Mouse (Mus musculus): Measurements from ENCODE around the gene Timm17b. TPM values are rescaled to one million over a fixed set of nuclear protein-coding genes. Genes with fewer than 3 reads are reported as not detected.

The Timm17b gene
- total and polyA plus RNA-seq, 2 experiments from 2014 or later, result 47.4 to 133 TPM

- Histone ChIP-seq H3K36me3 (ENCODE audit: insufficient read depth, low read length) (no peaks in the 10 kb centered on the region), H3K9me3 (ENCODE audit: low read length) (no peaks in the 10 kb centered on the region), H3K4me3 (ENCODE audit: low read length) (no peak overlapping the region), H3K27ac (no peak overlapping the region), H3K4me1 (ENCODE audit: insufficient read depth, low read length) (no peaks in the 10 kb centered on the region), H3K9ac (replicated peaks; ENCODE audit: low read length) (no peak overlapping the region), H3K27me3 (ENCODE audit: insufficient read depth, low read length) (no peaks in the 10 kb centered on the region), H3K4me2 (ENCODE audit: low read depth, low read length) (no peak overlapping the region)
- TF ChIP-seq CTCF (IDR thresholded peaks at IDR 0.05; ENCODE audit: low read depth), result no peak
- DNase-seq (ENCODE audit: low spot score) (no peak), ATAC-seq (no peak)
- 68% methylated on average over 2 of the region's 2 CpGs for WGBS
Observed at GRCm38 (mm10) chrX:7865786-7866185, 33.4 kb upstream of the Timm17b start.

- Histone ChIP-seq H3K27ac (no peak overlapping the region), H3K4me1 (ENCODE audit: insufficient read depth, low read length) (no peaks in the 10 kb centered on the region), H3K27me3 (ENCODE audit: insufficient read depth, low read length) (no peaks in the 10 kb centered on the region), H3K9me3 (ENCODE audit: low read length) (no peaks in the 10 kb centered on the region), H3K36me3 (ENCODE audit: insufficient read depth, low read length) (no peaks in the 10 kb centered on the region), H3K4me3 (ENCODE audit: low read length) (no peak overlapping the region), H3K9ac (replicated peaks; ENCODE audit: low read length) (no peak overlapping the region), H3K4me2 (ENCODE audit: low read depth, low read length) (no peak overlapping the region)
- TF ChIP-seq CTCF (IDR thresholded peaks at IDR 0.05; ENCODE audit: low read depth), result no peak
- no peak for ATAC-seq
- WGBS, result 96% methylated on average over 1 of the region's 1 CpGs
- DNase-seq (ENCODE audit: low spot score), result no peak
Observed at GRCm38 (mm10) chrX:7867141-7867540, 32.0 kb upstream of the Timm17b start.

- 30% methylated on average over 2 of the region's 2 CpGs for WGBS
- H3K4me2 ChIP-seq (ENCODE audit: low read depth, low read length), result no peak overlapping the region
- no peak for TF ChIP-seq CTCF (IDR thresholded peaks at IDR 0.05; ENCODE audit: low read depth)
- no peaks in the 10 kb centered on the region for H3K9me3 ChIP-seq (ENCODE audit: low read length)
- DNase-seq (ENCODE audit: low spot score) (no peak), ATAC-seq (no peak)
- no peak overlapping the region for H3K9ac ChIP-seq (replicated peaks; ENCODE audit: low read length)
- H3K4me3 ChIP-seq (ENCODE audit: low read length), result no peak overlapping the region
- H3K27me3 ChIP-seq (ENCODE audit: insufficient read depth, low read length), result no peaks in the 10 kb centered on the region
- H3K4me1 ChIP-seq (ENCODE audit: insufficient read depth, low read length), result no peaks in the 10 kb centered on the region
- H3K27ac ChIP-seq, result no peak overlapping the region
- no peaks in the 10 kb centered on the region; the same call in 1 of the 2 replicates for H3K36me3 ChIP-seq (ENCODE audit: insufficient read depth, low read length)
Observed at GRCm38 (mm10) chrX:7868506-7868905, 30.7 kb upstream of the Timm17b start.

GRCm38 (mm10) chrX:7869826-7870225, 29.3 kb upstream of the Timm17b start:
- H3K9me3 ChIP-seq (ENCODE audit: low read length), result no peaks in the 10 kb centered on the region
- WGBS, result 43% methylated on average over 3 of the region's 3 CpGs
- H3K9ac ChIP-seq (replicated peaks; ENCODE audit: low read length), result no peak overlapping the region
- no peaks in the 10 kb centered on the region; the same call in 1 of the 2 replicates for H3K36me3 ChIP-seq (ENCODE audit: insufficient read depth, low read length)
- no peaks in the 10 kb centered on the region for H3K4me1 ChIP-seq (ENCODE audit: insufficient read depth, low read length)
- no peak overlapping the region for H3K4me3 ChIP-seq (ENCODE audit: low read length)
- no peak for ATAC-seq
- no peaks in the 10 kb centered on the region for H3K27me3 ChIP-seq (ENCODE audit: insufficient read depth, low read length)
- no peak for TF ChIP-seq CTCF (IDR thresholded peaks at IDR 0.05; ENCODE audit: low read depth)
- no peak overlapping the region for H3K27ac ChIP-seq
- no peak overlapping the region for H3K4me2 ChIP-seq (ENCODE audit: low read depth, low read length)
- no peak for DNase-seq (ENCODE audit: low spot score)

- WGBS, result 22% methylated on average over 38 of the region's 38 CpGs
- no peaks in the 10 kb centered on the region for H3K4me1 ChIP-seq (ENCODE audit: insufficient read depth, low read length)
- H3K9me3 ChIP-seq (ENCODE audit: low read length), result no peaks in the 10 kb centered on the region
- peak; percentile 89 for DNase-seq (ENCODE audit: low spot score)
- peak; percentile 93 for ATAC-seq
- no peaks in the 10 kb centered on the region for H3K27me3 ChIP-seq (ENCODE audit: insufficient read depth, low read length)
- peak within 1 kb of the TSS; percentile 54 for H3K9ac ChIP-seq (replicated peaks; ENCODE audit: low read length)
- H3K4me2 ChIP-seq (ENCODE audit: low read depth, low read length), result peak within 1 kb of the TSS; percentile 66
- peak within 1 kb of the TSS; percentile 60 for H3K27ac ChIP-seq
- H3K36me3 ChIP-seq (ENCODE audit: insufficient read depth, low read length), result no peaks in the 10 kb centered on the region; the same call in 1 of the 2 replicates
- no peak for TF ChIP-seq CTCF (IDR thresholded peaks at IDR 0.05; ENCODE audit: low read depth)
- H3K4me3 ChIP-seq (ENCODE audit: low read length), result peak within 1 kb of the TSS; percentile 53
Observed at GRCm38 (mm10) chrX:7878007-7878419, 21.1 kb upstream of the Timm17b start, which contains the start of gene Pim2. Gene Pim2 (plus strand): TSS chrX:7878262.

GRCm38 (mm10) chrX:7878495-7878894, 20.7 kb upstream of the Timm17b start:
- Histone ChIP-seq H3K36me3 (ENCODE audit: insufficient read depth, low read length) (no peaks in the 10 kb centered on the region; the same call in 1 of the 2 replicates), H3K9ac (replicated peaks; ENCODE audit: low read length) (peak overlapping the region; percentile 54), H3K4me3 (ENCODE audit: low read length) (peak overlapping the region; percentile 53), H3K27ac (peak overlapping the region; percentile 60), H3K9me3 (ENCODE audit: low read length) (no peaks in the 10 kb centered on the region), H3K4me1 (ENCODE audit: insufficient read depth, low read length) (no peaks in the 10 kb centered on the region), H3K27me3 (ENCODE audit: insufficient read depth, low read length) (no peaks in the 10 kb centered on the region), H3K4me2 (ENCODE audit: low read depth, low read length) (peak overlapping the region; percentile 66)
- TF ChIP-seq CTCF (IDR thresholded peaks at IDR 0.05; ENCODE audit: low read depth), result no peak
- WGBS, result 28% methylated on average over 21 of the region's 21 CpGs
- DNase-seq (ENCODE audit: low spot score) (no peak), ATAC-seq (peak; percentile 47)

- 20% methylated on average over 11 of the region's 11 CpGs for WGBS
- peak overlapping the region; percentile 66 for H3K4me2 ChIP-seq (ENCODE audit: low read depth, low read length)
- ATAC-seq (peak; percentile 62), DNase-seq (ENCODE audit: low spot score) (peak; percentile 84)
- peak overlapping the region; percentile 53 for H3K4me3 ChIP-seq (ENCODE audit: low read length)
- no peaks in the 10 kb centered on the region for H3K27me3 ChIP-seq (ENCODE audit: insufficient read depth, low read length)
- no peaks in the 10 kb centered on the region for H3K4me1 ChIP-seq (ENCODE audit: insufficient read depth, low read length)
- no peaks in the 10 kb centered on the region for H3K9me3 ChIP-seq (ENCODE audit: low read length)
- H3K36me3 ChIP-seq (ENCODE audit: insufficient read depth, low read length), result no peaks in the 10 kb centered on the region
- H3K9ac ChIP-seq (replicated peaks; ENCODE audit: low read length), result peak overlapping the region; percentile 37; the same call in 1 of the 2 replicates
- TF ChIP-seq CTCF (IDR thresholded peaks at IDR 0.05; ENCODE audit: low read depth), result peak; percentile 62
- no peak overlapping the region; the same call in 1 of the 2 replicates for H3K27ac ChIP-seq
Observed at GRCm38 (mm10) chrX:7879819-7880218, 19.3 kb upstream of the Timm17b start.

Data from hindbrain, postnatal 0 days (tissue).